Mouse (Mus musculus): Measurements from ENCODE around the gene Capzb.
A peak's percentile ranks its signal among the peaks of the same experiment; 100 is the strongest.

Gene Capzb

DNA sequence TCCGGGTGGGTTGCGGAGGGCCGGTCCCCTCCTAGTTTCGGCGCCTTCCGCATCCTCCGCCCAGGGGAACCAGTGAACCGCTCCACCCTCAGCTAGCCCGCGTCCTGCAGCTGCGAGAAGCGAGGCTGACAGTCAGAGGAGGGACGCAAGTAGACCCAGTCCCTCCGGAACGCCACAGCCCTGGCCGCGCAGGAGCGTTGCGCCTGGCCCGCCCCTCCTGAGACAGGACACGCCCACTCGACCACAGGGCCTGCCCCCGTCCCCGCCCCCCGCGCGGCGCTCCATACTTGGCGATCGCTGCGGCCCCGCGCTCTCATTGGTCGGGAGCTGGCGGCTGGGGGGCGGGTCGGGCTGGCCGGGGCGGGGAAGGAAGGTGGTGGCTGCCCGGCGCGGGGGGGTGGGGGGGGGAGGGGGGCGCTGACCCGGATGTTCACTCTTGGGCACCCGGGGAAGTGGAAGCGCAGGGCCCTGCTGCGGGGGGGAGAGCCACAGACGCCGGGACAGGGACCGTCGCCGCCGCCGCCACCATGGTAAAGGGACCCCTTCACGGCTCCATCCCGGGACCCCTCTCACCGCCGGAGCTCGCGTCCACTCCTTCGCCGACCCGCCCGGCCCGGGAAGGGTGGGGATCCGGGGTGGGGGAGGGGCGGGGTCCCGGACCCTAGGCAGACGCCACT lies at the start of gene Capzb:
TSS of gene Capzb (plus strand) at position 401 of the 677 bp plus-strand sequence.
- DNase-seq (ENCODE audit: low read depth), result peak; percentile 97

DNA sequence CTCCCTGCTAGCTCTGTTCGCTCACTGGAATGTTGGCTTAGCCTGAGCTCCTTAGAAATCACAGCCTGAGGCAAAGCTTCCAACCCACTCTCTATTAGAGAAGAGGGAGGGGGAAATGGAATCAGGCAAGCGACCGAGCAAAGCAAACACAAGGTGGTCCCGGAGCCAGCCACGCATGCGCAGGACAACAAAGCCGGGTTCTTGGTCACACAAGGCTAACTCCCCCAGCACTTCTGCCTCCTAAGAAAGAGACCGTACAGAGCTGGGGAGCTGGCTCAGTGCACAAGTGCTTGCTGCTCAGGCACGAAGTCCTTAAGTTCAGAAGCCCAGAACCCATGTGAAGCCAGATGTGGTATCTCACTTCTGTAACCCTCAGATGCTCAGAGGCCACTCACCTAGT lies 49.7 kb upstream of the Capzb start:
- DNase-seq (ENCODE audit: low read depth), result no peak

DNA sequence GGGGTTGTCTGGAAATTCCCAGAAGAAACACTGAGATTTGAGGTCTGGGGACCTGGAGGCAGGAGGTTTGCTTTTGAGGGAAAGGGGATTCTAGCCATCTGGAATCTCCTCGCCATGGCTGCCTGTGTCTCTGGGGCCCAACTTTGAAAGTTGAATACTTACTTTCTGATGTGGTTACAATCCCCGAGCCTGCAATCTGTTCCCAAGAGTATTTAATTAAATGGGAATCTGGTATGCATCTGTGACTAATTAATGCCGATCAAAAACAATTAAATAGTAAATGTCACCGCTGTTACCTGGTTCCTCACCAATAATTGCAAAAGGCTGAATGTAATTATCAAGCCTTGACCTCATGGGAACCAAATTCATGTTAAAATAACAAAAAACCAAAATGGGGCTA lies 48.1 kb upstream of the Capzb start:
- DNase-seq (ENCODE audit: low read depth), result no peak

DNA sequence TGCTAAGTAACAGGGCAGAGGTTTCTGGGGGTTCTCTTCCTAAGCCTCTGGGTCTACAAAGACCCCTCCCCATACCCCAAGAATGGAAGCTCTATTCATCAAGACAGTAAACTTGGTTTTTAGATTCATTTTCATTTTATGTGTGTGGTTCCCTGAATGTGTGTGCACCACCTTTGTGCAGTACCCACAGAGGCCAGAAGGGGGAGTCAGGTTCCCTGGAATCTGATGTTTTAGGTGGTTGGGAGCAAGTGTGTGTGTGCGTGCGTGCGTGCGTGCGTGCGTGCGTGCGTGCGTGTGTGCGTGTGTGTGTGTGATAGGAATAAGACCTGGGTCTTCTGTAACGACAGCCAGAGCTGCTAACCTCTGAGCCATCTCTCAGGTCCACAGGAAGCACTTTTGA lies 47.5 kb upstream of the Capzb start:
- DNase-seq (ENCODE audit: low read depth), result no peak

DNA sequence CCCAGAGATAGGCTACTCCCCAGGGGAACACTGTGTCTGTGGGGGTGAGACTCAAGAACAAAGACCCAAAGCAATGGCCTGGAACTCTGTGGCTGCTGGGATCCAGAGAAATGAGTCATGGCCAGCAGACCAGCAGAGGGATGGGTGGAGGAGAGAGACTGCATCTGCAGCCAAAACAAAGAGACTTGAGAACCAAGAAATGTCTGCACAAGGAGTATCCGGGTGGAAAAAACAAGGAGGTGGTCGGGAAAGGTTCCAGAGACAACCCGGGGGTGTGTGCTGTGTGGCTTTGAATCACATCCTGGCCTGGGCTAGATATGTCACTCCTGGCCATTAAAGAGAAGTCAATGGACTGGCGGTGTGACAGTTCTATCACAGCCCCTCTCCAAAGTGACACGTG lies 45.9 kb upstream of the Capzb start:
- peak; percentile 78 for DNase-seq (ENCODE audit: low read depth)

DNA sequence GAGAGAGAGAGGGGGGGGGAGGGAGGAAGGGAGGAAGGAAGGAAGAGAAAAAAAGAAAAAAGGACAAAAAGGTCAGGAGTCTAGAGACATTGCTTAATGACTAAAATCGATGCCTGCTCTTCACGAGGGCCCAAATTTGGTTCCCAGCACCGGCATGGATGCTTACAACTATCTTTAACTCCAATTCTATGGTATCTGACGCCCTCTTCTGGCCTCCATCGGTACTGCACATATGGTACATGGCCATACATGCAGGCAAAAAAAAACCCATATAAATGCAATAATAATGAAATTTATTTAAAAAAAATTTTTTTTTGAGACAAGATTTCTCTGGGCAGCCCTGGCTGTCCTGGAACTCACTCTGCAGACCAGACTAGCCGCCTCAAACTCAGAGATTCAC lies 41.3 kb upstream of the Capzb start:
- DNase-seq (ENCODE audit: low read depth), result no peak

DNA sequence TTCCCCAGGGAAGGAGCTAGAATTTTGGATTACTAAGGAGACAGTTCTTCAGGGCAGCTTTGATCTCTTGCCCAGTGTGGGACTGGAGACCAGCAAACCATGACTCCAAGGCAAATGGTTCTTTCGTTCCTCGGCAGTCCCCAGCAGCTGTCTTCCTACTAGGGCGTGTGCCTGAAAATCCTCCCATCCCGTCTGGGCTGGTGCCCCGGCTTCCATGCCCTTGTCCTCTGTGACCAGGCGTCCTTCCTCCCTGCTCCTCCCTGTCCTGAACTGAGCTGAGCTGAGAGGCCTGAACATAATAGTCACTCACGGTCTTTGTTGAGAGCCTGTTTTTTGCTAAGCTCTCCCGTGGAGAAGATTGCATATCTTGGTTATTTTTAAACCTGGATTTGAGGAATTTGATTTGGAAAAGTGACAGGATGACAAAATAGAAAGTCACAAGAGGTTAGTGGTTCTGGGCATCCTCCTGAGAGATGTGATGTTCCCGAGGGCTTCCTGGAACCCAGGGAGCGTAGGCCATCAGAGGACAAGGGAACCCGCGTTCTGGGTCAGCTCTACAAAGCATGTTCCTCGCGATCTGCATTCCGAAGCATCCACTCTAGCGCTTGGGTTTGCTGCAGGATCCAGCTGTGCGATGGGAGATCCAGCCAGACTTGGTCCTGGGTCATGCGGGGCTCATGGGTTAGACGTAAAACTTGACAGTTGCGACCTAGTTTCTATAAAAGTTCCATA lies 38.0 kb upstream of the Capzb start:
- no peak for DNase-seq (ENCODE audit: low read depth)

DNA sequence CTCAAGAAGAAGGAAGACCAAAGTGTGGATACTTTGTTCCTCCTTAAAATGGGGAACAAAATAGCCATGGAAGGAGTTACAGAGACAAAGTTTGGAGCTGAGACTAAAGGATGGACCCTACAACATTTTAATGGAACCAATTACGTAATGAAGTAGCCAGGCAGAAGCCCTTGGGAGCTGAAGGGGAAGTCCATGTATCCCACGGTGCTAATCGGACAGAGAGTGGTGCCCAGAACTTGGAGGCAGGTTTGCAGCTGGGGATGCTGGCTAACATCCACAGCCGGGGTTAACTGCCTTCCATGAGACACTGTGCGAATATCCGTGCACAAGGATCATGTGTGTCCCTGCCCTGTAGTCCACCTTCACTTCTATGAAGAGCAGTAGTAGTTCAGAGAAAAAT lies 36.2 kb upstream of the Capzb start:
- no peak for DNase-seq (ENCODE audit: low read depth)

DNA sequence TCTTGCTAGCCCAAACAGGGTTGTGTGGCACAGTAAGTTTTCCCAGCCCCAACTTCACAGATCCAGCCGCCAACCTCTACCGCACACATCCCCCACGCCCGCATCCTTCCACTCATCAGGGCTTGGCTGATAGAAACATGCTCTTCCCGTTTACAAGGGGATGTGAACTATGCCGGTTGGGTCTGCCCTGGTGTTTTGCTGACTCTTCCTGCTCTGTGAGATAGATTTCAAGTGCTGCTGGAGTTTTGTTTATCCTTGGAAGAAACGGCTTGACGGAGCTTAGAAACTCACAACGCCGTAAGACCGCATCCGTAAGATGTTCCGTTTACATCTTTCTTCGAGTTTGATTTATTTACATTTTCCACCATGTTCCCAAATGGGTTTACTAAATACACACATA lies 34.3 kb upstream of the Capzb start:
- DNase-seq (ENCODE audit: low read depth), result no peak

DNA sequence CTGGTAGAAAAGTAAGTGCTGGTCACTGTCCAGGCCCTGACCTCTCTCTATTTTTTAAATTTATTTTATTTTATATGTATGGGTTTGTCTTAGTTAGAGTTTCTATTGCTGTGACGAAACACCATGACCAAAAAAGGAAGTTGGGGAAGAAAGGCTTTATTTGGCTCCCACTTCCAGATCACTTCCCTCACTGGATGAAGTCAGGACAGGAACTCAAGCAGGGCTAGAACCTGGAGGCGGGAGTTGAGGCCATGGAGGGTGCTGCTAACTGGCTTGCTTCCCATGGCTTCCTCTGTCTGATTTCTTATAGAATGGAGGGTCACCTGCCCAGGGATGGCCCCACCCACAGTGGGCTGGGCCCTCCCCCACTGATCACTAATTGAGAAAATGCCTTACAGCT lies 31.6 kb upstream of the Capzb start:
- no peak for DNase-seq (ENCODE audit: low read depth)

DNA sequence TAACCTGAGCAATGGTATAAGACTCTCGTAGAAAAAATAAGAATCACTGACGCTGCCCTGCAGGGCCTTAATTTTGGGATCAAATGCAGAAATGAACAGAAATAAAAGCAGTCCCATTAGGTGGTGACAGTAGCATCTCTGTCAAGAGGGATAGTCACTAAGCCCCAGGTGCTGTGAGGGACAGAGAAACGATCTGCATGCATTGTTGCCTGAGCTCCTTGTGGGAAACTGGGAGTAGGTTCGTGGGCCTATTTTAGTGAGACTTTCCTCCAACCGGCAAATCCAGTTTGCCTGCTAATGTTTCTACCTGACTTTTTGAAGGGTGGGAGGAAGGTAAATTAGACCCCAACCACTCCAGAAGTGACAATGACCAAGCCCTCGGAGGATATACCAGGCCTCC lies 28.6 kb upstream of the Capzb start:
- no peak for DNase-seq (ENCODE audit: low read depth)

DNA sequence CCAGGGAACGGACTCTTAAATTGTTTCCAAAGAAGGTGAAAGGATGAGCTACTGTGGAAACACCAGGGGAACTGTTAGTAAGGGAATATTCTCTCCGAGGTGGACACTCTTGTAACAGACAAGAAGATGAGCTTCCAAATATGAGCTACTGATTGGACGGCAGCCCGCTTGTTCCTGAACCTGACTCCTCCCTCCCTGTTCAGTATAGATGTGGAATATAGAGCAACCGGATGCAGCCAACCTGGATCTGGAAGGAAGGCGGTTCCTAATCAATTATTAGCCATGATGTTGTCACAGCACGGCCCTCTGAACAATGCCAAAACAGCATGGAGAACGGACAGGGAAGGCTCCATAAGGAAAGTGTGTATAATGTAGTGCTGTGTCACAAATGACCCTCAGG lies 27.4 kb upstream of the Capzb start:
- DNase-seq (ENCODE audit: low read depth), result no peak

DNA sequence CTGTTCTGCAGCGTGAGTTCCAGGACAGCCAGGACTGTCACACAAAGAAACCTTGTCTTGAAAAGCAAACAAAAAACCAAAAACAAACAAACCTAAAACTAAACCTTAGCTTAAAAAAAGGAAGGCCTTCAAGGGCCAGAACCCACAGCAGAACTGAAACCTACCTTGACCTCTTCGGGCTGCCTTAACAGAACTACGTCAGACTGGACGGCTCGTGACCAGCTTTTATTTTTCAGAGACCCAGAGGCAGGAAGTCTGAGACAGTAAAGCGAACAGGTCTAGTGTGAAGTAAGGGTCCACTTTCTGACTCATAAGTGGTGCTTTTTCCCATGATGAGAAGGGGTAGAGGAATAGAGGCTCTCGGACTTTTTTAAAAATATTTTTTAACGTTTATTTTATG lies 26.5 kb upstream of the Capzb start:
- no peak for DNase-seq (ENCODE audit: low read depth)

DNA sequence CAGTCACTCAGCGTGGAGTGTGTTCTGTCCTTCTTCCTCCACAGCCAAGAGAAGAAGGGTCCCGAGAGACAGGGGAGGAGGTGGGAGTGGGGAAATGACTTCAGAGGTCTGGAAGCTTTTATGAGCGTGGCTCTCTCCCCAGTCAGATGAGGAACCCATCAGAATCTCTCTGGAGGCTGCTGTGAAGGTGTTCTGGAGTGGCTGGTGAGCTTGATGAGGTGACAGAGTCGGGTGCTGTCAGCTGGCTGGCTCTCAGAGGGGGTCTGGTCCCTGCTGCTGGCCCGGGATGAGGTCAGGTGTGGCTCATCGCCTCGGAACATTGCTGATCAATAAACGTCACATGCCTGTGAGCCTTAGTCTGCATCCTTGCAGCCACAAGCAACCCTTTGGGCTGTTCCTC lies 25.6 kb upstream of the Capzb start:
- DNase-seq (ENCODE audit: low read depth), result no peak

DNA sequence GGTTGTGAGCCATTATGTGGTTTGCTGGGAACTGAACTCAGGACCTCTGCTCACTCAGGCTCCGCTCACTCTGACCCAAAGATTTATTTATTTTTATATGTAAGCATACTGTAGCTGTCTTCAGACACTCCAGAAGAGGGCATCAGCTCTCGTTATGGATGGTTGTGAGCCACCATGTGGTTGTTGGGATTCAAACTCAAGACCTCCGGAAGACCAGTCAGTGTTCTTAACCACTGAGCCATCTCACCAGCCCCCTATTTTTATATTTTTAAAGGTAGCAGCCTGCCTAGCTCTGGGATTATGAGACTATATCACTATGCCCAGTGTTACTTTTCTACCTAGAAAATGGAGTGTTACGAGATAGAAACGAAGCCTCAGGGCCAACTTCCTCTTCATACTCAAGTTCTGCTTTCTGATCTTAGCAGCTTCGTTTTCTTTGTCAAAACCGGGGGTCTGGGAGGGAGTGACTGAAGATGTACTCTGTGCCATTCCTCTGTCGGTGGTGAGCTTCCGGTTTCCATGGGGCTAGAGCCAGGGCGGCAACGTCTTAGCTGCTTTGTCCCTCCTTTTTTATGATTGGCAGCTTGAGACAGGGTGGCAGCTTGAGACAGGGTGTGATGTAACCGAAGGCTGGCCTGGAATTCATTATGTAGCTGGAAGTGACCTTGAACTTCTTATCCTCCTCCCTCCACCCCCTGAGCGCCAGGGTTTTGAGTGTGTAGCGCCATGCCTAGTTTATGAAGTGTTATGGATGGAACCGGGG lies 23.5 kb upstream of the Capzb start:
- no peak for DNase-seq (ENCODE audit: low read depth)

DNA sequence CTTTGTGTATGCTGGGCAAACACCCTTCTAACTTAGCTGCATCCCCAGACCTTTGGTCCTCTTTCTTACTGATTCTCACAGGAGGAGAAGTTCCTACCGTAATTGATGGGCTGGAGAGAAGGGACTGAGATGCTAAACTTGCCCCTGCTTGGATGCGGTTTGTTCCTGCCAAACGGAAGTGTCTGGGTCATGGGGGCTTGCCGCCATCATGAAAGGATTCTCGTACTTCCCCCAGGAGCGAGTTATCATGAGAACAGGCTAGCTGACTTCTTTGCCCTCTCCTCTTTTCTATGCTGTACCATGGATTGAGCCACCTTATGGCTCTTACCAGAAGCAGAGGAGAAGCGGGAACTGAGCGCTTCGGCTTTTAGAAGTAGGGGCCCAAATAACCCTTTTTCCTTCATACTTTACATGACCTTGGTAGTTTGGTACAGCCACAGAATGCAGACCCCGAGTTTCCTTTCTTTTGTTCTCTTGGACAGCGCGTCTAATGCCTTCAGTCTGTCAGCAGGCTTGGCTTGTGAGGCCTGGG lies 22.9 kb upstream of the Capzb start:
- no peak for DNase-seq (ENCODE audit: low read depth)

DNA sequence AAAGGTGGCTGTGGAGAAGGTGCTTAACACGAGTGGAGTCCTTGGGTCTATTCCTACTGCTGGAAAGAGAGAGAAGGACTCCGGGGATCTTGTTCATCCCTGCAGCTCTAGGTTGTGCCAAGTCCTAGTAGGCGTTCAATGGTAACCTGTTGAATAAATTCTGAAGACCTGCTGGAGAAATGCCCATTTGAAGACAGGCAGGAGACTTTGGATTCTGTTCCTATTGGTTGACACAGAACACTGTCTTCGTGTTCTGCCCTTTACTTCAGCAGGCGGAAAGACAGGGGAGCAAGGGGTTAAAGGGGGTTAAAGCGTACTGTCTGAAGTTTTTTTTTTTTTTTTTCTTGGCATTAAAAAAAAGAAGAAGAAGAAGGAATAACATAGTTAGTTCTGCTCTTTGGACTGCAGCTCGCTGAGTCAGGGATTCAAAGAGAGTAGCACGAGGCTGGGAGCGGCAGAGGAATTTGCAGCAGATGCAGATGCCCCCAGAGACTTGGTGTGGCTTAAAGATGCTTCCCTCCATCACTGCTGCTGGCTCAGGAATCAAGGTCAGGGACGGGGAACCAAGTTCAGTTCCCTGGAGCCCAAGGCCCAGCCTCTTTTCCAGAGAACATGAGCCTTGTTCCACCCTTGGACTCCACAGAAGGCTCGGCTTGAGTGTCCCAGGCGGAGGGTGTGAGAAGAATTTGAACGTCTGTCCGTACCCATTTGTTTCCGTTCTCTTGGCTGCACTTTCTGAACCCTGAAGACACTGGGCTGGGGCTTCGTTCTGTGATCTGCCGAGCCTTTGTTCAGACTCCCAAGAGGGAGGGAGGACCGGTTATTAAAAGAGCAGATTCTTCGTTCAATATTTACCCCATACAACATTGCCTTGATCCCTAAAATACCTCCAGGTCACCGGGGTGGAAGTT lies 17.4 kb upstream of the Capzb start:
- peak; percentile 52 for DNase-seq (ENCODE audit: low read depth)

DNA sequence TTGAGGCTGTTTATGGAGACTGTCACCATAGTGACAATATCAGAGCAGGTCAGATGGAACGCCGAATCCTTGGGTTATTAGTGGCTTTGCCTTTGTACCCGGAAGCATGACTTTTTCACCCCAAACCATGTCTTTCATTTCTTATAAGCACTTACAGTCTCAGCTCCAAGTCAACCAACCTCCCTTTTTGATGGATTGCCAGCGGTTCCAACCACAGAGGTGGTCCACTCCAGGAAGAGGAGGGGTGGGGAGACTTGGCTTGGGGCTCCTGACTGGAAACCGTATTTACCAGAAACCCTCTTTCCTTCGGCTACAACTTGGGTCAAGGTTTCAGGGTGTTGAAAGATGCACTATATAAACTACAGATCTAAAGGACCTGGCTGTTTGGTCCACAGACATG lies 16.7 kb upstream of the Capzb start:
- peak; percentile 20 for DNase-seq (ENCODE audit: low read depth)

DNA sequence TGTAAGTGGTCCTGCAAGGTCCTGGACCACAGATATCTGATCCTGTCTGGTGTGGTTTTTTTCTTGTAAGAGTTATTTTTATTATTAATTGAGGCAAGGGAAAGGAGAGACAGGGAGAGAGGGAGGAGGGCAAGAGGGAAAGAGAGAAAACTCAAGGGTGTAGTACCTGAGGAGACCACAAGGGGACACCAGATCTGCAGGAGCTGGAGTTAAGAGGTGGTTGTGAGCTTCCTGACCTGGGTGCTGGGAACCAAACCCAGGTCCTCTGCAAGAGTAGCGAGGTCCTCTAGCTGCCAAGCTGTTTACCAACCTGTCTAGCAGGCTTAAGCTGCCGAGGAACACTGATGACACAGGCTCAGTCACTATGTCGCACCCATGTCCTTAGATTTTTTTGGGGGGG lies 14.8 kb upstream of the Capzb start:
- DNase-seq (ENCODE audit: low read depth), result no peak

DNA sequence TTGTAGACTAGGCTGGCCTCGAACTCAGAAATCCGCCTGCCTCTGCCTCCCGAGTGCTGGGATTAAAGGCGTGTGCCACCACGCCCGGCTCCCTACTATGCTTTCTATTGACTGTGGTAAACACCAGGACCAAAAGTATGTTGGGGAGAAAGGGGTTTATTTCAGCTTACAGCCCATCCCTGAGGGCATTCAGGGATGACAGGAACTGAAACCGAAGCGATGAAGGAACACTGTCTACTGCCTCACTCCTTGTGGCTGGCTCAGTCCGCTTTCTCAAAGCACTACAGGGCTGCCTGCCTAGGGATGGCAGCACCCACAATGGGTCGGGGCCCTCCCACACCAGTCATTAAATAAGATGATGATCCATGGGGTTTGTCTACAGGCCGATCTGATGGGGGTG lies 14.3 kb upstream of the Capzb start:
- DNase-seq (ENCODE audit: low read depth), result no peak

DNA sequence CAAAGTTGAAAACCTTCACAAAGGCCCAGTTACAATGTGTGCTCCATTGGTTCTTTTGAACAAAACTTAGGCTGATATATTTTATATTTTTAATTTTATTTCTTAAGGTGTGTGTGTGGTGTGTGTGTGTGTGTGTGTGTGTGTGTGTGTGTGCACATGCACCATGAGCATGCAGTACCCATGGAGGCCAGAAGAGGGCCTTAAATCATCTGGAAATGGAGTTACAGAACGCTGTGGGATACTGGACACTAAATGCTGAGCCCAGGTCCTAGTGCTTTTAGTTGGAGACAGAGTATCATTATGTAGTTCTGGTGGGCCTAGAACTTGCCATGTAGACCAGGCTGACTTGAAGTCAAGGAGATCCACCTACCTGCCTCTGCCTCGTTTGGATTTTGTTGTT lies 13.5 kb upstream of the Capzb start:
- no peak for DNase-seq (ENCODE audit: low read depth)
